Mouse (Mus musculus) ES-E14 (cell line): ENCODE measurements around the gene Lrtm2.

Experiments
- HCFC1 ChIP-seq: IDR thresholded peaks from 2 replicates; pipeline ENCODE4 v1.6.1; 2012; ENCODE audit warnings: low read length, inconsistent platforms, borderline replicate concordance; ENCODE audit not compliant: insufficient read depth
- MAFK ChIP-seq: IDR thresholded peaks from 2 replicates; pipeline ENCODE4 v1.6.1; 2014; ENCODE audit warnings: mild to moderate bottlenecking, low read depth, low read length, inconsistent platforms; ENCODE audit not compliant: insufficient read depth
- ZC3H11A ChIP-seq: IDR thresholded peaks from 2 replicates; pipeline ENCODE4 v1.6.1; 2012; ENCODE audit warnings: low read depth, mild to moderate bottlenecking, inconsistent platforms, low read length, borderline replicate concordance

DNA sequence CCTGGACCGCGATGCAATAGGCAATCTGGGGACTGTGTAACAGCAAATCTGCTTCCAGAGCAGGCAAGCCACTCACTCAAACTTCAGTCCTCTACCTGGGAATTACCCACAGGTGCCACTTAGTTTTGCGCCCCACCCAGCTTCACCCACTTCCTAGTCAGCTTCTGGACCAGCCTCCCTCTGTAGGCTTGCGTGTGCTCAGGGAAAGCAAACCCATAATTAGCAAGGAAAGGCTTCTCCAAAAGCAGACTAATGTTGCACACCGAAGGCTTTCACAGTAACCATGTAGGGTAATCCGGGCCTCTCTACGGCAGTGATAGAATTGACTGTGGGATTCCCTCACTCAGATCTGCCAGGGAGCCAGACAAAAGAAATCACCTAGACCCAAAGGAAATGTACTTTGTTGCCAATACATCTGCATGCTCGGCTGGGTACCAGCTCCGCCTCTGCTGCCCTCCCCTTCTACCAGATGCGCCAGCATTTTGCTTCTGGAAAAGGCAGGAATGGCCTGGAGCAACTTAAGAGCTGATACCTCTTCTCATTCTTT lies 22.6 kb downstream of the Lrtm2 start:
- TF ChIP-seq ZC3H11A (no peak), HCFC1 (no peak), MAFK (no peak)
